Mouse (Mus musculus): ENCODE measurements around the gene Ect2.
A peak's percentile ranks its signal among the peaks of the same experiment; 100 is the strongest.

Ect2 gene

GRCm38 (mm10) chr3:27153701-27154209, at the start of gene Ect2:
Gene Ect2 (minus strand): TSS chr3:27153878.
- DNase-seq (ENCODE audit: low spot score): peak; percentile 100

DNA sequence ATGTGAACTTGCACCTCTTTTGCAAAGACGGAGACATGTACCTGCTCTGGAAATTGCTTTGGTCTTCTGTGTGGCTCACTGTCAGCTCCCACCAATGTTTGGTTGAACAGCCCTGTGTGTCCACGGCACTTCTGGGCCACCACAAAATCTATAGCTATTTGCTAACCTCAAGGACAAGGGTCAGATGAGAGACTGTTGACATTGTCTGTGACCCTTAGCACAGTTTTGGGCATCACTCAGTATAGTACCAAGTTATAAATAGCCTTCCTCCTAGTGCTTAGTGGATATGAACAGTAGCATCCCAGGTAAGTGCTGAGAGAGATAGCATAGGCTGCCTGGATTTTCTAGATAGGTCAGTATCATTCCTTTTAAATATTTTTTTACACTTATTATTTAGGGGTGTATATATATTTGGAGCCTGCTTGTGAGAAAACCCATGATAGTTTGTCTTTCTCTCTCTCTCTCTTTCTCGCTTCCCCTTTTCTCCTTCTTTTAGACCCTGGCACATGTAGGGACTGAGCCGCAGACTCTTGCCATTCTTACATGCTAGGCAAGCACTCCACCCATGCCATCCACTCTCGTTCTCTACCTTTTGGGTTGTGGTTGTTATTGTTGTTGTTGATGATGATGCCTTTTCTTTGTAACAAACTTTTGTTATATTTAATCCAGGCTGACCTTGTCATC, 48.2 kb upstream of the Ect2 start:
- DNase-seq (ENCODE audit: low spot score): no peak

GRCm38 (mm10) chr3:27199120-27199519, 45.4 kb upstream of the Ect2 start:
- DNase-seq (ENCODE audit: low spot score): no peak

DNA sequence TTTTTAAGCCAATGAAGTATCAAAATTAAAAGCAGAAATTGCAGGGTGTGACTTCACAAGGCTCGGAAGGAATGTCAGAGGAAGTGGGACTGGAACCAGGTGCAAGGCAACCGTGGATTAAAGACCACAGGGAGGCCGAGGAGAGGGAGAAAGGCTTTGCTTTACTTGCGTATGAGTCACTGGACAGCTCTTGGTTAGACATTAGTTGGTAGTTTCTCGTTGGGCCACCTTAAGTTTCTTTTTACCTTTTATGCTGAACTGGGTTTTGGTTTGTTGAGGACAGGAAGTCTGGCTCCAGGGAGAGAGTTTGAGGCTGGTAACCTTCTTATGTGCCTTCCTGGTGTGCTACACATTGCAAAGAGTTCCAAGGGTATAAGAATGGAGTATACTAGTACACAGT, 44.1 kb upstream of the Ect2 start:
- no peak for DNase-seq (ENCODE audit: low spot score)

- DNase-seq (ENCODE audit: low spot score): no peak
These were observed 42.9 kb upstream of the Ect2 start for GRCm38 (mm10) chr3:27196529-27196928.

DNA sequence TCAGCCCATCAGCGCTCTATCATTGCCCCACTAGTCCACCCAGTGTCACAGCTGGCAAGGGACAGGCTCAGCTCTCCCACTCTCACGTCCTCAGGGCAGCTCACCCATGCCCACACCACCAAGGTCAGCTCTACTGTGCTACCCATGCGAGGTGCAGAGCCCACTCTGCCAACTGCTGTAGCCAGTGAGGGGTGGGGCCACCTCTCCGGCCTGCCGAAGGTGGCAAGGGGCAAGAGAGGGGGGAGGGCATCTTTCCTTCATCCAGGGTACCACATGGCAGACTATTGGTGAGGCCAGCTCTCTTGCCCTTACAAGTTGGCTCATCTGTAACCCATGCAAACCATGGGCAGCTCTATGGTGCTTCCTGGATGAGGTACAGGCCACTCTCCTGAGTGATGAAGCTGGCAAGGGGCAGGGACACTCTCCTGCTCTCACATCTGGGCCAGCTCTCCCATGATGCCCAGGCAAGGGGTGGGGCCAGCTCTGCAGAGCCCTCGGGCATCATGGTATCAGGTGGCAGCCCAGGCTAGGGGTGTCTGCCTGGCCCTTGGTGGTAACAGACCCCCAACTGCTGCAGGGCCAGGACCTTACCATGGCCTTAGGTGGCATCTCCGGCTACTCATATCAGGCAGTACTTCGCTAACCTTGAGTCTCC, 42.0 kb upstream of the Ect2 start:
- no peak for DNase-seq (ENCODE audit: low spot score)

DNA sequence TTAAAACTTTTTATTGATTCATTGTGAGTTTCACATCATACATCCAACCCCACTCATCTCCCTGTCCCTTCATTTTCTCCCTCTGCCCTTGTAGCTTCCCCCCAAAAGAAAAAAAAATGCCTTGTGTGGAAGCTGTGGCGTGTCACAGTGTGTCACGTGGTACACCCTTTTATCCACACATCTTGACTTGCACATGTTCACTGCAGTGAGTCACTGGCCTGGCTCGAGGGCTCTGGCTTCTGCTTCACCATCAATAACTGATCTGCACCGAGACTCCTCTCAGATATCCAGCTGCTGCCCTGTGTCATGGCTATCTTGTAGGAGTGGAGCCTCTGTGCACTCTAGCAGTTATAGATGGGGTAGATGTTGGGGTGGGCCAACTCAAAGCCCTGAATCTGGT, 41.5 kb upstream of the Ect2 start:
- no peak for DNase-seq (ENCODE audit: low spot score)

DNA sequence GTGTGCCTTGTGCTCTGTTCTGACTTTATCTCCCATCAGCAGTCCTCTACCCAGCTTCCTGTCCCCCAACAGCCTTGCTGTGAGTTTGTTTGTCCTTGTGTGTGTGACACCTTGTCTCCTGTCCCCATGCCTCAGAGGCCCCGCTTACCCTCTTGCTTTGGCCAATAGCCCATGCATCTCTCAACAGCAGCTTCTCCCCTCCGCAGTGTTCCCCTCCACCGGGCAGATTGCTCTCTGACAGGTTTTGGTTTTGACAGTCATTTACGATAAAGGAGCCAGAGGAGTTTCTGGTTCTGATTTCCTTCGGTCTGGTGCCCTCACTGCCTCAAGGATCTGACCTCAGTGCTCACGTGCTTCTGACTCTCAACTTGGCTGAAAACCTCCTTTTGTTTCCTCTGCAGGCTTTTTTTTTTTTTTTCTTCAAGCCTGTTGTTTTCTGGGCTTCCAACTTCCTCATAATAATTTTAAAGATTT, 40.2 kb upstream of the Ect2 start:
- DNase-seq (ENCODE audit: low spot score): peak; percentile 60

DNA sequence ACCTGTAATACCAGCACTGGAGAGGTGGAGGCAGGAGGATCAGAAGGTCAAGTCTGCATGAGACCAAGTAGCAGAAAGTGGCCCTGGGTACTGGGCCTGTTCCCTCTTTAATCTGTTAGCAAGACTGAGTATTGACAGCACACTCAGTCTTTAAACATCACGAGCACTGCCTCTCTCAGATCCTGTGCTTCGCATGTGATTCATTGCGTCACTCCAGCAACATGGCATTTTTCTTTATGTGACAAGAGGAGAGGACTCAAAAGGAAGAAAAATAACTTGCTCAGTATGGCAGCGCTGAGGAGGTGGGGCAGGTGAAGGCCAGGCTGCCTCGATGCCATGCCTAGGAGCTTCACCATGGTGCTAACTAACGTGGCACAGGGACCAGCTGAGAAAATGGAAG, 38.2 kb upstream of the Ect2 start:
- no peak for DNase-seq (ENCODE audit: low spot score)

GRCm38 (mm10) chr3:27190865-27191264, 37.2 kb upstream of the Ect2 start:
- no peak for DNase-seq (ENCODE audit: low spot score)

DNA sequence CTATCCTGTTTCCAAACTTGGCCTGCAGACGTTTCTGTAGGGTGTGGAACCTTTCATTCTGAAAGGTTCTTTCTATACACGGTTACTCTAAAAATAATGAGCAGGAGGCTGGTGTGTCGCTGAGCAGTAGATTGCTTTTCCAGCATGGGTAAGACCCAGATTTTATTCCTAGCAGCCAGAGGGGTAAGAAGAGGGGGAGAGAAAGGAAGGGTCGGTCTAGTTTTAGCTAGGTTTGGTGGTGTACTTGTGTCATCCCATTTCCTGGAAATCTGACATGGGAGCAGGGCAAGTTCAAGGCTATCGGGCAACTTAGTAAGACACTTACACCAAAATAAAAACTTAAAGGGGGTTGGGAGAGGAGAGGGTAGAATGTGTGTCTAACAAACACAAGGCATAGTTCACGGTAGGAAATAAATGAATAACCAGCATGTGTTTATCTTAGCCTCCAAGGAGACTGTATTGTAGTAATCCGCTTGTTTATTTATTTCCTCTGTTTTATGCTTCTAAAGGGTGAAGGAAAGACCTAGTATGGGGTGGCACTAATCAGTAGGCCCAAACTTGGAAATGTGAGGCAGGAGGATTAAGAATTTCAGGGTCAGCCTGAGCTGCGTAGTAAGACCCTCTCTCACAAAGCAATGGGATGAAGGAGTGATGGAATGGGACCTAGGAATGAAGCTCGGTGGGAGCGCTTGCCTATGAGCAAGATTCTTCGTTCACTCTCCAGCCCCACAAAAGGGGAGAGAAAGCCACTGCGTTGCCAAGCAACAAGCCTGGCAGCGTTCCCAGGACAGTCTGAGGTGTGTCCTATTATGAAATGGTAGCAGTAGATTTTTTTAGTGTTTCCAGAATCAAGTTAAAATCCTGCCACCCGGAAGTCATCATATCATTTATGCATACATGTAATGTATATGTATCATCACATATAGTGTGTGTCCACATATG, 35.9 kb upstream of the Ect2 start:
- DNase-seq (ENCODE audit: low spot score): peak; percentile 69

DNA sequence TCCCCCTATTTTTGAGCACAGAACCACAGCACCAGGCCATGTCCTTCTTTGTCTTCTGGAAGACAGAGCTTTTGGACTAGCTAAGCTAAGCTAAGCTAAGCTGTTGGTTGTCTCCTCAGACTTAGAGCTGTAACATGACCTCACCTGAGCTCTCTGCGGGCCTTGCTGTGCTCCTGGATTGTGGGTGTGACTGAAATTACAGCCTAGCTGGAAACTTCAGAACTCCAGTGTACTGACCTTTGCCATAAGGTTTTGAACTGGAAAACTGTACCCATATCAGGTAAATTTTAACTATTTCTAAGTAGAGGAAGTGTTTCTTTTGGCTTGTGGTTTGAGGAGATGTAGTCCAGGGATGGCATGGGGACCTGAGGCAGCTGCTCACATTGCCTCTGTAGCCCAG, 34.7 kb upstream of the Ect2 start:
- DNase-seq (ENCODE audit: low spot score): no peak

DNA sequence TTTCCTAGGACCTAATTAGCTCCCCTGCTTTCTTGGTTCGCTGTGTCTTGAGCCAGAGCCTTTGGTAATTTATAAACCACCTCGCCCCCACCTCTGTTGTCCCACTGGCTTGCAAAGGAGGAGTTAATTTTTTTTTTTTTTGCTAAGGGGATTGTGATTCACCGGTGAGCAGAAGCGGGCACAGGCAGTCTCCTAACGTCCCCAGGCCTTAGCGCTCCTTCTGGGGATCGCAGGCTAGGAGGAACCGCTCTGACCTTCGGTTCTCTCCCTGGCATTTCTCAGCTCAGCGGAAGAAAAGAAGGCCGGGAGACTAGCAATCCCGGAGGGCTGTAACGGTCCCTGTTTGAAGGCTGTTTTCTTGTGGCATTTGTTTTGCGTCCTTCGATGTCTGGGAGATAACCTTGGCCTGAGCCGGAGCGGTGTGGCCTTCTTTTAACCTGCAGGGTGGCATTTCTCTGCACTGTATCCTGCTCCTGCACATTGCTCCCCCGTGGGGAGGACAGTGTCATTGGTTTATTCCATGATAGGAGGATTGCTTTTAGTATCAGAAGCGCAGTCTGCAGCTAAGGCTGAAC, 30.0 kb upstream of the Ect2 start:
- no peak for DNase-seq (ENCODE audit: low spot score)

- DNase-seq (ENCODE audit: low spot score): peak; percentile 87
These were observed 29.3 kb upstream of the Ect2 start, which contains the start of gene Nceh1 for GRCm38 (mm10) chr3:27182733-27183600. Gene Nceh1 (plus strand): TSS chr3:27182965.

GRCm38 (mm10) chr3:27179711-27180110, 26.0 kb upstream of the Ect2 start:
- no peak for DNase-seq (ENCODE audit: low spot score)

DNA sequence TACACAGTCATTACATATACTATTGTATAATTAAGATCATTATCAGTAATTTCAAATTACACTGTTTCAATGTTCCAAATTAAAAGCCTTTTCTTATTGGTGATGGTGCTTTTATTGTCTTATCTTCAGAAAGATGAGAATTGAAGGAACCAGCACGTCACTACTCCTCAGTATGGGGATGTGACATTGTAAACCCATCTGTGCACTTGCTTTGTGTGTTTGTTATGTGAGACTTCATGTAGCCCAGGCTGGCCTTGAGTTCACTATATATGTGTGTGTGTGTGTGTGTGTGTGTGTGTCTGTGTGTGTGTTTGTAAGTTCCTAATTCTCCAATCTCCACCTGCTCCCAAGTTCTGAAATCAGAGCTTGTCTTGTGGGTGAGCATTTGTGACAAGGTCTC, 16.6 kb upstream of the Ect2 start:
- DNase-seq (ENCODE audit: low spot score): no peak

DNA sequence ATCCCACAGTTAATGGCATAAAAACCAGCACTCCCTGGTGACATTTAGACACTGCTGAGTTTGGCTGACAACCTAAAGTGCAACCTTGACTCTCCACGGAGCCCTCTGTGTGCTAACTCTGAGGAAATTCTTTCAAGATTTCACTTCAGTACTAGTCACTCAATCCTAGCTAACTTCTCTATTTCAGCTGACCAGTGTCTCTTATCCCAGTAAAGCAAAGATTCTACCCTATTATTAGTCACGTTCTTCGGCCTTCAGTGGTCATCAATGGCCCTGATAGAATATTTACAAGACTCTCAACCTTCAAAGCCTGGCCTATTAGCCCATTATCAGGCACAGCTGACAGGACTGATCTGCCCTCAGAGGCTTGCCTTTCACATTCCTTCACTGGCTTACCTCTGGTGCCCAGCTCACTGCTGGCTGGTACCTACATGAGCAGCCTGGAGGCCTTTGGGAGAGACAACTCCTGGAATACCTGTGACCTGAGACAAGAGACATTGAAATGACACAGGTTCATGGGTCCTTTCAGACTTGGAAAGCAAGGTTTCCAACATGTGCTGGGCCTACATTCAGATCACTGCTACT, 11.9 kb upstream of the Ect2 start:
- DNase-seq (ENCODE audit: low spot score): no peak

DNA sequence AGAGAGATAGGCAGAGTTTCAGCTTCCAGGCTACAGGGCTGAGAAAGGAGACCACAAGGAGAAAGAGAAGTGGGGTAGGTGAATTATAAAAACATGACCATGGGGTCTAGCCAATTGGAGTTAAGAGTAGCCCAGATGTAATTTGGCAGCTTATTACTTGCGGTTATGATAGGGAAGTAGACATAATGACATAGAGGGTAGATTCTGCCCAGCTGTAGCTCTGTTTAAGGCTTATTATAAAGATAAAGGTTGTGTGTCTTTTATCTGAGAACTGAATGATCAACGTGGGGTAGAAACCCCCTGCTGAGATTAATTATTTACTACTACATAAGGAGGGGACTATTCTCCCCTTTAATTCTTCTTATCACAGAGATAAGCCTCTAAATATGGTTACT, 8.7 kb upstream of the Ect2 start:
- no peak for DNase-seq (ENCODE audit: low spot score)

DNA sequence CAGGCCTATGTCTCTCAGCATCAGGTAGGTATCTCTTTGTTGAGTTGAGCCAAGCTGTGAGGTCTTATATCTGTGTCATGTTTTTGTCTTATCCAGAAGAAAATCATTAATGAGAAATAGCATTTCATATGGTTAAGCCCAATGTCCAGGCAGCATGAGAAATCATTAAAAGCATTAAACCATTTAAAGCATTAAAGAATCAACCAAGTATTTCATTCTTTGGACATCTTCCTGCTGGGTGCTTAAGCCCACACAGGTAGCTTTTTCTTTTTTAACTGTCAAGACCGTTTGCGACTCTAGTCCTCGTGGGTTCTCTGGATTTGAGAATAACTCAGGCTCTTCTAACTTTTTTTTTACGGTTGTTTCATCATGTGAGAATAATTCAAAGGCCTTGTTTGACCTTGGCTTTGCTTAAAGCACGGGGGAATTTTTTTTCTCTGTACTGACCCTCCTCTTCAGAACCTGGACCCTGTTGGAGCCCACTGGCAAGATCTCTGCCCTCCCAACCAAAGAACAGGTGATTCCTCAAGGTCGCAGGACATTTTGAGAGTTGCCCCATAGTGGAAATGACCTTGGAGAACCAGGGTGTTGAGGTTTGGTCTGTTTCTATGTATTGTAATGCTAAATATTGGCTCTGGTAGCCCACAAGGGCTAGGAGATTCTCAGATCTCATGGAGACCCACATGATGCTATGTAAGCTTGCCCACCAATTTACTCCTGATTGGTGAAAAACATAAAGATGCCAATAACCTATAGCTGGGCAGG, 8.1 kb upstream of the Ect2 start:
- no peak for DNase-seq (ENCODE audit: low spot score)

DNA sequence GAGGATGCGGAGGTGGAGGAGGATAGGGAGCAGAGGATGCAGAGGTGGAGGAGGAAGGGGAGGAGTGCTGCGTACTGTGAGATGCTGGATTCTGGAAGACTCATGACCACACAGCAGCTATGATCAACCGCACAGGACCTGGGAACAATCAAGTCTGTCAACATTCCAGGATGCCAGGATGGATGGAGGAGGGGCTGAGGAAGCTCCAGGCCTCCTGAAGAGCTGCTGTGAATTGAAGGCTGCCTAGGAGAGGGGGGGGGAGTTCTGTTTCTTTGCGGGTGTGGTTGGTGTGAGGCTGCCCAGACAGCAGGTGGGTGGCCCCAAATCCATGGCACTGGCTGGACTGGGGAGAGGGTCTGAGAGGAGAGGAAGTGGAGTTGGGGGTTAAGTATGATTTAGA, 5.2 kb upstream of the Ect2 start:
- no peak for DNase-seq (ENCODE audit: low spot score)
